Mouse (Mus musculus) testis, adult 2 months (tissue): ENCODE results near the gene Slc35d1.

Experiments
- CTCF ChIP-seq: fragments of 200-500 bp; IDR thresholded peaks from 2 replicates; pipeline ENCODE4 v1.5.1; 2012; ENCODE audit warnings: low read depth, mild to moderate bottlenecking, inconsistent platforms, low read length, moderate library complexity; ENCODE audit not compliant: control insufficient read depth, insufficient read depth, insufficient replicate concordance
- POLR2A ChIP-seq: fragments of 200-500 bp; IDR thresholded peaks from 2 replicates; pipeline ENCODE4 v1.6.1; 2012; ENCODE audit warnings: low read depth, mild to moderate bottlenecking, inconsistent platforms, low read length, moderate library complexity; ENCODE audit not compliant: control insufficient read depth

DNA sequence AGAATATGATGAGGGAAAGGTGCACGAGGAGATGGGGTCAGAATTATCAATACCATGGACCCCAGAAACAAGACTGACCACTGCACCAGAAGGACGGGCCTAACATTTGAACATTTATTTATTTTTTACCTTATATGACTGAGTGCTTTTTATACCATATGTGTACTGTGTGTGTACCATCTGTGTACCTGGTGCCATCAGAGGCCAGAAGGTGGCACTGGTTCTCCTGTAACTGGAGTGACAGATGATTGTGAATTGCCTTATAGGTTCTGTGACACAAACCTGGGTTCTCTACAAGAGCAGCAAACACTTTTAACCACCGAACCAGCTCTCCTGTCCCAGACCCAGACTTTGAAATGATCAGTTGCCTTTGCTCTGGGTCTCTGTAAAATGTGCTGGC lies 43.9 kb upstream of the Slc35d1 start:
- TF ChIP-seq POLR2A = no peak
- no peak for TF ChIP-seq CTCF
